Mouse (Mus musculus) hindbrain, embryonic 11.5 days (tissue): ENCODE data around the gene Prkaca. TPM values are rescaled to one million over a fixed set of nuclear protein-coding genes. Genes with fewer than 3 reads are reported as not detected.

Source experiments
- ATAC-seq: fragments of 200-750 bp; cut with Nextera tagmentation; 2 replicates; pipeline ENCODE4 v1.8.0; 2017; ENCODE audit warnings: mild to moderate bottlenecking, moderate TSS enrichment, moderate library complexity; ENCODE audit not compliant: low FRiP score
- DNase-seq: peaks from one replicate; pipeline ENCODE4 v3.0.0-alpha.2; 2015; ENCODE audit warnings: low spot score
- H3K27ac ChIP-seq: fragments of 300-500 bp; sonication (generic); 2 replicates; pipeline ENCODE4 v1.5.1; 2014; ENCODE audit warnings: mild to moderate bottlenecking, low read depth, low read length
- H3K27me3 ChIP-seq: fragments of 300-500 bp; sonication (generic); 2 replicates; pipeline ENCODE4 v1.6.1; 2014; ENCODE audit warnings: mild to moderate bottlenecking, low read length, moderate library complexity, mixed read lengths; ENCODE audit not compliant: control insufficient read depth, insufficient read depth
- H3K36me3 ChIP-seq: fragments of 300-500 bp; sonication (generic); 2 replicates; pipeline ENCODE4 v1.6.1; 2014; ENCODE audit warnings: mild to moderate bottlenecking, low read length, moderate library complexity, mixed read lengths; ENCODE audit not compliant: control insufficient read depth, insufficient read depth
- H3K4me1 ChIP-seq: fragments of 300-500 bp; sonication (generic); replicated peaks from 2 replicates; pipeline ENCODE4 v1.6.1; 2014; ENCODE audit warnings: low read length, mixed read lengths; ENCODE audit not compliant: control insufficient read depth, insufficient read depth
- H3K4me2 ChIP-seq: fragments of 300-500 bp; sonication (generic); replicated peaks from 2 replicates; pipeline ENCODE4 v1.6.1; 2014; ENCODE audit warnings: mild to moderate bottlenecking, low read depth, low read length
- H3K4me3 ChIP-seq: fragments of 300-500 bp; sonication (generic); 2 replicates; pipeline ENCODE4 v1.5.1; 2014; ENCODE audit warnings: low read depth, low read length
- H3K9ac ChIP-seq: fragments of 300-500 bp; sonication (generic); 2 replicates; pipeline ENCODE4 v1.6.1; 2014; ENCODE audit warnings: low read depth, low read length
- H3K9me3 ChIP-seq: fragments of 300-500 bp; sonication (generic); 2 replicates; pipeline ENCODE4 v1.6.1; 2016; ENCODE audit warnings: low read length; ENCODE audit not compliant: control insufficient read depth
- WGBS: fragments of 180-500 bp; shearing (Covaris S2); extraction: QIAGEN DNeasy Blood & Tissue Kit; methylation state at CpG from one replicate; pipeline ENCODE4 v1.1.7; 2014; 5-methylcytosine and 5-hydroxymethylcytosine counted together
- polyA plus RNA-seq: library from polyadenylated mRNA; unstranded; fragments of >200 nt; fragmentation: Nextera tagmentation; extraction: Ambion mirVana; gene quantifications from 2 replicates; pipeline ENCODE4 v1.2.1, GENCODE M21; 2014

Prkaca gene
- 139 TPM in 2 replicates for polyA plus RNA-seq

- no peaks in the 10 kb centered on the region for H3K27me3 ChIP-seq
- peak within 1 kb of the TSS; percentile 92 for H3K4me3 ChIP-seq
- under 1% methylated on average over 57 of the region's 94 CpGs for WGBS
- H3K36me3 ChIP-seq, result 0 out of 2 replicates have a peak, but pooled peaks cover 2% of the 10 kb centered on the region
- H3K9ac ChIP-seq, result peak within 1 kb of the TSS; percentile 92
- H3K27ac ChIP-seq, result peak within 1 kb of the TSS; percentile 90
- no peaks in the 10 kb centered on the region for H3K9me3 ChIP-seq
- DNase-seq (peak; percentile 97), ATAC-seq (peak; percentile 100)
- H3K4me1 ChIP-seq, result peaks cover 4% of the 10 kb centered on the region; the same call in 1 of the 2 replicates
- peak within 1 kb of the TSS; percentile 91 for H3K4me2 ChIP-seq
These were observed at the start of gene Prkaca for GRCm38 (mm10) chr8:83972150-83973120. TSS of gene Prkaca (plus strand) at chr8:83972993.

DNA sequence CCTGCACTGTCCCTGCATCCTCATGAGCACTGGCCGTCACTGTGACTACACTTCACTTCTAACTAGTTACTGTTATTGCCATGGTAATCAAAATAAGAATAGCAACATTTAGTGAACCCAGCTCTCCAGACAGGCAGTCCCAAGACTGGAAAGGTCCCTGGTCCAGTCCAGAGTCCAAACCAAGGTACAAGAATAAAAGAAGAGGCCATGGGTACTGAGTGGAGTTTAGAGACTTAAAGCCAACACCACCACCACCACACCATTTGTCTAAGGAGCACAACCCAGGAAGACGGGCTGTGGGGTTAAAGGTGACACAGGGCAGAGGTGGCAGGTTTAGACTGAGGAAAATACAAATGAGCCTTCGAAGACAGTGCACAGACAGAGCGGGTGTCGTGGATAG lies 48.2 kb upstream of the Prkaca start:
- Histone ChIP-seq H3K4me1 (no peaks in the 10 kb centered on the region), H3K27me3 (no peaks in the 10 kb centered on the region), H3K4me2 (no peak overlapping the region), H3K27ac (no peak overlapping the region), H3K4me3 (no peak overlapping the region), H3K36me3 (no peaks in the 10 kb centered on the region), H3K9me3 (no peaks in the 10 kb centered on the region), H3K9ac (no peak overlapping the region)
- WGBS, result 86% methylated on average over 5 of the region's 5 CpGs
- DNase-seq (no peak), ATAC-seq (no peak)

DNA sequence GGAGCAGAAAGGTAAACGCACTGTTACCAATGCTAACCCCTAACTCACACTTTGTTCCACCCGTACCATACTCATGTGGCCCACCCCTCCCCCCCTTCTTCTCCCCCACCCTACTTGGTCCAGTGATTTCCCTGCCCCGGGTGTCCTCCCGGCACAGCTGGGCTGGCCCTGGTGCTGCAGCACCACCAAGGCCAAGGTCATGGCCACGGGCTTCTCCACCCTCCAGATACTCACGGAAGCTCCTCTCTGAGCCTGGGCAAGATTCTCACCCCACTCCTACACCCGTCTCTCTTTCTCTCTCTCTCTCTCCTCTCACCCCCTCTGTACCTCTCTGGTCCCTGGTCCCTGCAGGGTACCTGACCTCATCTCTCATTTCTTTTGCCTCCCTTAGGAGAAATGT lies 46.5 kb upstream of the Prkaca start:
- DNase-seq (no peak), ATAC-seq (no peak)
- Histone ChIP-seq H3K9ac (no peak overlapping the region), H3K27ac (no peak overlapping the region), H3K27me3 (no peaks in the 10 kb centered on the region), H3K4me1 (no peaks in the 10 kb centered on the region), H3K9me3 (no peaks in the 10 kb centered on the region), H3K4me2 (no peak overlapping the region), H3K36me3 (no peaks in the 10 kb centered on the region), H3K4me3 (no peak overlapping the region)
- WGBS, result 79% methylated on average over 7 of the region's 7 CpGs

DNA sequence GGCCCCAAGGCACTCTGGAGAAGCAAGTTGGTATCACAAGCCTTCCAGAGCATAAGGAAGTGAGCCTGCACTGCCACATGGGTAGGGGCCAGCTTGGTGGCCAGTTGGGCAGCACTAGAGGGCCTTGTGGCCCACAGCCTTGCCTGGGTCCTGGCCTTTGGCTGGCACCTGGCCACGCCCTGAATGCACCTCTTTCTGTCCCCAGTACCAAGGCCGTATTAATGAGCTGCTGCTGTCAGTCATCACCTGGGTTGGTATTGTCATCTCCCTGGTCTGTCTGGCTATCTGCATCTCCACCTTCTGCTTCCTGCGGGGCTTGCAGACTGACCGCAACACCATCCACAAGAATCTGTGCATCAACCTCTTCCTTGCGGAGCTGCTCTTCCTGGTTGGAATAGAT lies 38.6 kb upstream of the Prkaca start:
- Histone ChIP-seq H3K4me3 (no peak overlapping the region), H3K27ac (no peak overlapping the region)
- no peak for ATAC-seq

GRCm38 (mm10) chr8:83934994-83935393 lies 37.8 kb upstream of the Prkaca start:
- DNase-seq (no peak), ATAC-seq (no peak)
- Histone ChIP-seq H3K9ac (no peak overlapping the region), H3K9me3 (no peaks in the 10 kb centered on the region), H3K4me3 (no peak overlapping the region), H3K36me3 (peaks cover 9% of the 10 kb centered on the region; the same call in 1 of the 2 replicates), H3K27me3 (no peaks in the 10 kb centered on the region), H3K4me2 (no peak overlapping the region), H3K4me1 (no peaks in the 10 kb centered on the region), H3K27ac (no peak overlapping the region)
- WGBS, result 85% methylated on average over 2 of the region's 2 CpGs

More for the DNA sequence above, 38.6 kb upstream of the Prkaca start:
- WGBS, result 85% methylated on average over 5 of the region's 5 CpGs
- no peak for DNase-seq
- Histone ChIP-seq H3K36me3 (peaks cover 8% of the 10 kb centered on the region; the same call in 1 of the 2 replicates), H3K9ac (no peak overlapping the region), H3K27me3 (no peaks in the 10 kb centered on the region), H3K4me2 (no peak overlapping the region), H3K9me3 (no peaks in the 10 kb centered on the region), H3K4me1 (no peaks in the 10 kb centered on the region)

DNA sequence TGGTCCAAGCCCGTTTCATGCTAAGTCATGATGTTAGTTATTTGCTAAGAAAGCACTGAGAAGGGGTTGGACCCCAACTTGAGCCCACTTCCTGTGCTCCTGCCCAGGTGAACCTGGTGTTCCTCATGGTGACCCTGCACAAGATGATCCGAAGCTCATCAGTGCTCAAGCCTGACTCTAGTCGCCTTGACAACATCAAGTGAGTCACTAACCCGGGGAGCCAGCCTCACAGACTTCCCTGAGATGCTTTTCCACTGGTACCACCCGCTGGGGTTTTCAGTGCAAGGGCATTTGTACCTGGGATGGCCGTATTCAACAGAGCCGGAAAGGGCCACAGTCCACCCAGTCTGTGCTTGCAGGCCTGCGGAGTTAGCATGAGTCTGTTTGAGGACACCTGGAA lies 37.4 kb upstream of the Prkaca start:
- H3K4me1 ChIP-seq, result no peaks in the 10 kb centered on the region
- no peaks in the 10 kb centered on the region for H3K9me3 ChIP-seq
- H3K4me3 ChIP-seq, result no peak overlapping the region
- H3K4me2 ChIP-seq, result no peak overlapping the region
- no peak overlapping the region for H3K27ac ChIP-seq
- no peak for ATAC-seq
- H3K36me3 ChIP-seq, result peaks cover 9% of the 10 kb centered on the region; the same call in 1 of the 2 replicates
- H3K27me3 ChIP-seq, result no peaks in the 10 kb centered on the region
- no peak for DNase-seq
- H3K9ac ChIP-seq, result no peak overlapping the region
- 94% methylated on average over 8 of the region's 8 CpGs for WGBS

DNA sequence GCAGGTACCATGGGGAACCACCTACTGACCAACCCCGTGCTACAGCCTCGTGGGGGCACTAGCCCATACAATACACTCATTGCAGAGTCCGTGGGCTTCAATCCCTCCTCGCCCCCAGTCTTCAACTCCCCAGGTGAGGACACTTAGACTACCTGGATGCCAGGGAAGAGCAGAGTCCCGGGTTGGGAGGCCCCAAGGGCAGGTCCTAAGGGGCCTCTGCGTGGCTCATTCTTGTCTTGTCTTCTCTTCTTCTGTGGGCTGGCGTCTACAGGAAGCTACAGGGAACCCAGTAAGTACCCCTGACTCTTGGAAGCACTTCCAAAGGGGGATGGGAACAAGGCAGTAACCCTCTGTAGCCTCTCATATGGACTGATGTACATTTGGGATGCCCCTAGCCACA lies 35.1 kb upstream of the Prkaca start:
- Histone ChIP-seq H3K36me3 (peaks cover 7% of the 10 kb centered on the region; the same call in 1 of the 2 replicates), H3K27ac (no peak overlapping the region)

GRCm38 (mm10) chr8:83938330-83938729 lies 34.5 kb upstream of the Prkaca start:
- no peak overlapping the region for H3K9ac ChIP-seq
- peaks cover 7% of the 10 kb centered on the region; the same call in 1 of the 2 replicates for H3K36me3 ChIP-seq
- ATAC-seq, result no peak
- H3K9me3 ChIP-seq, result no peaks in the 10 kb centered on the region
- DNase-seq, result no peak
- H3K4me2 ChIP-seq, result no peak overlapping the region
- no peaks in the 10 kb centered on the region for H3K27me3 ChIP-seq
- WGBS, result 90% methylated on average over 15 of the region's 15 CpGs
- H3K27ac ChIP-seq, result no peak overlapping the region
- no peak overlapping the region for H3K4me3 ChIP-seq
- H3K4me1 ChIP-seq, result no peaks in the 10 kb centered on the region

More for the DNA sequence above, 35.1 kb upstream of the Prkaca start:
- 92% methylated on average over 7 of the region's 7 CpGs for WGBS
- DNase-seq, result no peak
- H3K4me2 ChIP-seq, result no peak overlapping the region
- H3K9me3 ChIP-seq, result no peaks in the 10 kb centered on the region
- H3K4me3 ChIP-seq, result no peak overlapping the region
- no peak overlapping the region for H3K9ac ChIP-seq
- no peaks in the 10 kb centered on the region for H3K27me3 ChIP-seq
- no peaks in the 10 kb centered on the region for H3K4me1 ChIP-seq
- ATAC-seq, result no peak
